ENCODE assay signal across 8 mouse cellular contexts in the genomic region with DNA sequence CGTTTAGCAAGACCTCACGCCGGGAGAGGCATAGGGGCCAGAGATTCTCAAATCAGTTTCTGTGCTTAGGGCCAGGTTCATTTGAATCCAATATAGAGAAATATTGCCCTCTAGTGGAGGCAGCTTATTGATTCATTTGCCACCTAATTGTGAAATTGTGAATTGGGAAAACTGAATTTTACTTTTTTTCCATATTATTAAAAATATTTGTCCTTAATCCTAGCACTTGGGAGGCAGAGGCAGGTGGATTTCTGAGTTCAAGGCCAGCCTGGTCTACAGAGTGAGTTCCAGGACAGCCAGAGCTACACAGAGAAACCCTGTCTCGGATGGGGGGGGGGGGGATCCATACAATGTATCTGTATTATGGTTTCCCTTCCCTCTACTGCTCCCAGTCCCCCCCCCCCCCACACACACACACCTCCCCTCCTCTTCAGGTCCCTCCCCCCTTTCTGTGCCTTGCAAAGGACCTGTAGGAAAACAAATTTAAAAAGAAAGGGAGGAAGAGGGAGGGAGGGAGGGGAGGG.
DNase-seq lines count a peak whose midpoint lies in the region; ATAC-seq and TF ChIP-seq lines count a peak whose summit lies in the region.

No protein-coding gene starts in this region.

- no peak overlapping the region for H3K27ac ChIP-seq in hindbrain, embryonic 12.5 days
- H3K27ac ChIP-seq in midbrain, postnatal 0 days (ENCODE audit: low read depth, low read length) = no peak overlapping the region

- H3K9me3 ChIP-seq in hindbrain, embryonic 12.5 days (replicated peaks) = no peaks in the 10 kb centered on the region
- H3K9me3 ChIP-seq in midbrain, postnatal 0 days (ENCODE audit: low read length) = no peaks in the 10 kb centered on the region

- no peaks in the 10 kb centered on the region for H3K4me1 ChIP-seq in hindbrain, embryonic 12.5 days
- no peaks in the 10 kb centered on the region for H3K4me1 ChIP-seq in midbrain, postnatal 0 days (ENCODE audit: insufficient read depth, low read length)

- no peak overlapping the region for H3K4me3 ChIP-seq in hindbrain, embryonic 12.5 days
- H3K4me3 ChIP-seq in midbrain, postnatal 0 days (ENCODE audit: low read depth, low read length) = no peak overlapping the region

- peak; percentile 83 for TF ChIP-seq CTCF in midbrain, postnatal 0 days (IDR thresholded peaks at IDR 0.05)

- no peak overlapping the region for H3K9ac ChIP-seq in hindbrain, embryonic 12.5 days
- no peak overlapping the region for H3K9ac ChIP-seq in midbrain, postnatal 0 days (replicated peaks; ENCODE audit: low read length, poor library complexity, severe bottlenecking)

- WGBS in hindbrain, embryonic 12.5 days = 19% methylated on average over 4 of the region's 4 CpGs
- 2% methylated on average over 3 of the region's 4 CpGs for WGBS in midbrain, postnatal 0 days

- no peak for DNase-seq in cerebellum, postnatal 4 days (ENCODE audit: low spot score in 2 of 2)
- peak; percentile 84 for DNase-seq in 3T3-L1 (ENCODE audit: low read depth, low spot score)
- DNase-seq in embryo, embryonic 10 days (ENCODE audit: low spot score) = peak; percentile 86
- DNase-seq in midbrain, postnatal 0 days (ENCODE audit: low spot score) = peak; percentile 84
- no peak for DNase-seq in left cerebral cortex, adult 8-10 months (ENCODE audit: low spot score in 2 of 2)

- peak overlapping the region; percentile 36; the same call in 1 of the 2 replicates for H3K4me2 ChIP-seq in hindbrain, embryonic 12.5 days (replicated peaks)
- peak overlapping the region; percentile 20 for H3K4me2 ChIP-seq in midbrain, postnatal 0 days (ENCODE audit: low read depth, low read length, poor library complexity, severe bottlenecking)

- no peaks in the 10 kb centered on the region for H3K36me3 ChIP-seq in hindbrain, embryonic 12.5 days
- H3K36me3 ChIP-seq in midbrain, postnatal 0 days (ENCODE audit: insufficient read depth, low read length) = no peaks in the 10 kb centered on the region

- no peaks in the 10 kb centered on the region for H3K27me3 ChIP-seq in hindbrain, embryonic 12.5 days
- no peaks in the 10 kb centered on the region for H3K27me3 ChIP-seq in midbrain, postnatal 0 days (ENCODE audit: insufficient read depth, low read length)

- peak; percentile 56 for ATAC-seq in cerebellum, adult (ENCODE audit: insufficient number of reproducible peaks, low FRiP score, low TSS enrichment)
- peak; percentile 65 for ATAC-seq in hindbrain, embryonic 12.5 days (ENCODE audit: low FRiP score)
- 0 out of 2 replicates have a peak, but pooled peaks have one; percentile 39 for ATAC-seq in midbrain, postnatal 0 days (ENCODE audit: low FRiP score)
- ATAC-seq in activated CD4-positive, CD25-positive, alpha-beta regulatory T cell, adult 4 months = no peak

Comparison
In these comparisons a context has a peak if more than half of its experiments do, and no peak if none do; other contexts are left out.
1. DNase-seq: peak in 3T3-L1 (single experiment), embryo, embryonic 10 days (single experiment) and midbrain, postnatal 0 days (single experiment); none in cerebellum, postnatal 4 days (0 of 2) and left cerebral cortex, adult 8-10 months (0 of 2).